In genomic region chr8:87842096-87842495, GRCm38 (mm10) we compare ENCODE assay signal across 5 mouse cellular contexts.
DNase-seq lines count a peak whose midpoint lies in the region.
"Not testable (repeated sequence)": the region's sequence is repeated elsewhere in the genome, so short reads cannot be mapped to it uniquely, and the experiment has no call there.

No protein-coding gene starts in this region.

- not testable (repeated sequence) for H3K4me3 ChIP-seq in forebrain, embryonic 10.5 days; midbrain, embryonic 10.5 days

- peaks cover 58% of the 10 kb centered on the region for H3K36me3 ChIP-seq in forebrain, embryonic 10.5 days (replicated peaks)
- H3K36me3 ChIP-seq in midbrain, embryonic 10.5 days = peaks cover 54% of the 10 kb centered on the region

- peak; percentile 55 for DNase-seq in 416B (ENCODE audit: low read depth)
- DNase-seq in adrenal gland, adult 2 months = peak; percentile 58
- peak; percentile 56 for DNase-seq in adrenal gland, postnatal 14 days
- DNase-seq in forebrain, embryonic 10.5 days (ENCODE audit: extremely low spot score, low spot score); midbrain, embryonic 10.5 days (ENCODE audit: low spot score): not testable (repeated sequence)

- H3K27ac ChIP-seq in forebrain, embryonic 10.5 days = peak overlapping the region; percentile 60
- peak overlapping the region; percentile 49 for H3K27ac ChIP-seq in midbrain, embryonic 10.5 days (replicated peaks)

- peaks cover 44% of the 10 kb centered on the region for H3K4me1 ChIP-seq in forebrain, embryonic 10.5 days
- H3K4me1 ChIP-seq in midbrain, embryonic 10.5 days = peaks cover 42% of the 10 kb centered on the region

- WGBS in forebrain, embryonic 10.5 days = 89% methylated on average over 11 of the region's 11 CpGs
- 91% methylated on average over 11 of the region's 11 CpGs for WGBS in midbrain, embryonic 10.5 days

- H3K27me3 ChIP-seq in forebrain, embryonic 10.5 days (ENCODE audit: poor library complexity, severe bottlenecking); midbrain, embryonic 10.5 days (ENCODE audit: low read depth, poor library complexity, severe bottlenecking): not testable (repeated sequence)

- not testable (repeated sequence) for H3K9me3 ChIP-seq in forebrain, embryonic 10.5 days; midbrain, embryonic 10.5 days (replicated peaks)
